Mouse (Mus musculus): ENCODE measurements around the gene Poldip3.

DNA sequence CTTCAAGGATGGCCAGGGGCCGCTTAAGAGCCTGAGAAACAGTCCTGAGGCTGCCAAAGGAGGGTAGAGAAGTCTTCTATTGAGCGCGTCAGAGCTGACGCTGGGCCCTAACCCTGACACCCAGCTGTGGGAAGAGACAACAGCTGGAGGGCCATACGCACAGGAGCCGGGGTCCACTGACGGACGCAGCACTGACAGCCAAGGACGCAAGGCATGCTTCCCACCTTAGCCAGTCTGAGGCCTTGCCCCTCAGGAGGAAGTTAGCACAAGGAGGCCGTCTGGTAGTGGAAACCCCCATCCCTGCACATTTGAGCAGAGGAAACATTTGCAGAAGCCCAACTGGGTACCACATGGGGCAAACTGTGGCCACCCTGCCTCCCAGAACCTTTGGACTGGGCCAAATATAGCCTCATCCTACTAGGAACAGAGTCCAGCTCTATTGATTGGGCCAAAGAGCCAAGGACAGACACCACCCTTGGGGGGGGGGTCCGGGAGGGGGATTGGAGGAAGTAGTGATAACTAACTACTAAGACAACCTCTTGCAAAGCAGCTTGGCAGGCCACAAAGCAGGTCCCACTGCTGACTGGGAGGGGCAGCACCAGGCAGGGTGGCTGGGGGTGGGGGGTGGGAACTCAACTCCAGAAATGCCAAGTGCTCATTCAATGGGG lies 13.8 kb upstream of the Poldip3 start:
- no peak for TF ChIP-seq SIN3A (IDR thresholded peaks at IDR 0.05; ENCODE audit: low read length)
- TF ChIP-seq CHD1 (IDR thresholded peaks at IDR 0.05; ENCODE audit: low read depth, low read length), result no peak
- TF ChIP-seq ZMIZ1 (IDR thresholded peaks at IDR 0.05; ENCODE audit: low read depth, low read length), result no peak

Measured in CH12.LX (cell line).